Mouse (Mus musculus): ENCODE data around the gene E330009J07Rik.

The E330009J07Rik gene

DNA sequence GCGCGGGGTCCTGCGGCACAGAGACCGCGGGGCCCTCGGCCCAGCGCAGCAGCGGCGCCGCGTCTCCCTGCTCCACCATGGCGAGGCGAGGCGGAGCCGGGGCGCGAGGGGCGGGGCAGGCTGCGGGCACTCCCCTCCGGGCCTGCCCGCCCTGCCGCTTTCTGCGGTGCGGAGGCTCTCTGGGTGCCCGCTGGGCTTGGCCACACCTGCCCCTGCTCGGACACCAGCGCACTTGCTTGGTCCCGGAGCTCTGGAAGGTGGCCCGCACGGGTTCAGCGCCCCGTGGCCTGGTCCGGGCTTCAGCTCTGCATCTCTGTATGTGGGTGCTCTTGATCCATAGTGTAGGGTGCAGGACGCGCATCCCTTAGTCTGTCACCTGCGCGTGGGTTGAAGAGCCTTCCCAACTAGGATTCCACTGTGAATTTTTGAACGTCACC is at the start of gene E330009J07Rik:
Gene E330009J07Rik, minus strand, starts transcription at position 89 of the 437 bp plus-strand sequence.
- DNase-seq = peak; percentile 83

DNA sequence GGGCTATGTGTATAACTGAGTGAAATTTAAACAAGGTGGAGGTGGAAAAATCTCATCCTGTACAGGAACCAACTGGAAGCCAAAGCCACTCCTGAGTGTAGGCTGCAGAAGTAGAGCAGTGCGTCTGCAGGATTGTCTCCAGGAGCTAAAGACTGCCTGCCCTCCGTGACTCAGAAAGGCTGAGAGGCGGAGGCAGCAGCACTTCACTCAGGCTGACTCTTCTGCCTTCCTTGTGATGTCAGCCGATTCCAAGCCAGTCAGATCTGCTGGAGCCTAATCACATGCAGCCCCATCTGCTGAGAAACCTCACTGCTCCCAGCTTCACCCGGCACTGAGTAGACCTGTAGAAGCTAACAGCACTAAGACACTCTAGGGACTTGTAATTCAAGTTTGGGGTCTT is 46.4 kb upstream of the E330009J07Rik start:
- no peak for DNase-seq

DNA sequence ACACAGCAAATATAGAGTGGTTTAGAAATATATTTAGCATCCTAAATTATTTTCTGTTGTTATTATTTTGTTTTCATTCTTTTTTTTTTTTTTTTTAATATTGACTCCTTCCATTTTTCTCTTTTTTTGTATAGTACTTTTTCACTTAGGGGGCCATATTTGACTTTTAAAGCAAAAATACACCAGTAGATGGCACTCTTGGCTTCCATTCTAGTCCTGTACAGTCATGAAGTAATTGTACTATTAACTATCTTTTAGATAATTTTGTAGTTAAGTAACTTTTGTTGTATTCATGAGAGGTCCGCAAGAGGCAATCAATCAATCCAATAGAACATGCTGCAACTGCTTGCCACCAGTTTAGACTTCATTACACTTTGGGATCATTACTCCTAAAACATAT is 43.8 kb upstream of the E330009J07Rik start:
- DNase-seq = peak; percentile 9

DNA sequence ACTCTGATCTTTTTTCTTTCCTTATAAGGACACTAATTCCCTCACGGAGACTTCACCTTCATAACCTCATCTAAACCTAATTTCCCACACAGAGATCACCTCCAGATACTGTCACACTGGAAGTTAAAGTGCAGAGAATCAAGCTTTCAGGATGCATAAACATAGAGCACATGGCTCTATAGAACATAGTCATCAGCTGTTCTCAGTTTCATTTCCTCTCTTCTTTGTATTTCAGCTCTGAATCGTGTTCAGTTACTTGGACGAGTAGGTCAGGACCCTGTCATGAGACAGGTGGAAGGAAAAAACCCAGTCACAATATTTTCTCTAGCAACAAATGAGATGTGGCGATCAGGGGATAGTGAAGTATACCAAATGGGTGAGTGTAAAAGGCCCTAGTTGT is 40.2 kb upstream of the E330009J07Rik start:
- no peak for DNase-seq

DNA sequence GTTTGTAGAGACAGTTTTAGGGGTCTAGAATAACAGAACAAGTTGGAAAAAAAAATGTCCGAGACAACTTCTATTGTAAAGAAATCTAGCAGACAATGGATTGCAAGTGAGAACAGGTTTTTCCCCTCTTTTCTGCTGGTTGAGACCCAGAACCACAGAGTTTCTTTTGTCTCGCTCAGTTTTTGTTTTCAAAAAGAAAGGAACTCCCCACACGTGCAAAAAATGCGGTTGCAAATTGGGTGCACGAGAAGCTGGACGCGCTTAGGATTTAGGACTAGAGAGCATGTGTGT is 35.7 kb upstream of the E330009J07Rik start:
- no peak for DNase-seq

DNA sequence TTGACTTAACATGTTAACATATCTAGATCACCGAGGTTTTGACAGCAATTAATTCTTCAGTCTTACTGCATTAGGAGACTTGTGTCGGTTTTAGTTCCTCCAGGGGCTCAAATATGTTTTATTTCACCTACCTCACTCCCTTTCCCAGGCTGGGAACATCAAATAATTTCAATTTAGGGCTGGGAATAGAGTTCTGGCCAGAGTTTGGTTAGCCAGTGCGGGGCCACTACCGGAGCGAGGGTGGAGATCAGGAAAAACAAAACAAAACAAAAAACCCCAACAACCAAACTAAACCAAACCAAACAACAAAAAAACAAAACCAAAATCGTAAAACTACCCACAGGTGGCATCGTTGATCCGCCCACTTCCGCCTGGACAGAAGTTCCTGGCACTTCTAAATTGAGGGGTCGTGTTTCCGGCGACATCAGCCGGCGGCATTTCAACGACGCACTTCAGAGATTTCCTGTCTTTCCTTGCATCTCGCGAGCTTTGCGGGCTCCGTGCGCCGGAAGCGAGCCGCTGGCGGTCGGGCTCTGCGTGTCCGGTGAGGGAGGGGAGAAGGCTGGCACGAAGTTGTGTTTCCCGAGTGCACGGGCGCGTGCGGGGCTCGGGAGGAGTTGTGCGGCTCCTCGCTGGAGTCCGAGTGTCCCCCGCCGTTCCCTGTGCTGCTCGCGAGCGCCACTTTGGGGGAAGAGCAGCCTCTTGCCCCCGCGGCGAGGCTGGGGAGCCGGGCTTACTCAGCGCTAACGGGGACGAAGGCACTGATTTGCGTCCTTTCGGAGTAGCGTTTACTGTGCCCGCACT is 35.2 kb upstream of the E330009J07Rik start, which contains the start of gene Ssbp1:
Gene Ssbp1, plus strand, starts transcription at position 437 of the 804 bp plus-strand sequence.
- DNase-seq = peak; percentile 98

DNA sequence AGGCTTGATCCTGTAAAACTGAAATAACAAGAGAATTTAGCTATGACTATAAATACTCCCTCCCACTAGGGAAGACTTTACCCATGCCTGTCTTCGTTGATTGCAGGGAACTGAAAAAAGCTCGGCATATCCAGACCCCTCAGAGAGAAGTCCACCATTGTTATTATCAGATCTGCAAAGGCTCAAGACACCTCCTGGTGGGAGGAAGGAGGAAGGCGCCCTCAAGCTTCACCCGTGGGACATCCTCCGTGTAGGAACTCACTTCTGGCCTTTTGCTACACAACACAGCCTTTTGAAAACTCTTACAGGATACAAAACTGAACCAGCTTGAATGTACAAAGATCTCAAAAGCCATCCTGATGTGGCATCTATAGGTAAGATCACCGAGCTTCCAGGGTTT is 29.8 kb upstream of the E330009J07Rik start:
- DNase-seq = peak; percentile 26

DNA sequence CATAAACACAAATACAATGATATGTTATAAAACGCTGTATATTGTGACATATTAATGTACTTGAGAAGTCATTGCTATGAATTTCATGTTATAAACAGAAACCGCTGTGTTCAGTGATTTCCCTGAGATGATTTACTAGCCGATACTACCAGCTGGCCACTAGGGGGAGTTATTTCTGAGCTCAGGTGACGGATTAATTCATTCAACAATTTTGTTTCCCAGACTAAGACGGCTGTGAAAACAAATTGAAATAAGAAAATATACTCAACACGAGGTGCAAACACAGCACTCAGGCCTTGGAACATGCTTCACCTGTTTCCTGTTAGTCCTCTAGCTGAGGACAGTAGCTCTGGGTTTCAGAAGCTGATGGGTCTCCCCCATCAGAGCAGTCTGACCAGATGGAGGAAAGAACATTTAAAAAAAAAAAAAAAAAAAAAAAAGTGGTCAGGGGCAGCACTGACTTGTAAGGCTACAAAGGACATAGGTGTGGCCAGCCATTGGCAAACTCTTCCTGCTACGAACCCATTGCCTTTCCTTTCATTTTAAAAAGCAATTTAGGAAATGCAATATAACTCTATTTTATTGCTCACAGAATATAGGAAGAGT is 18.6 kb upstream of the E330009J07Rik start:
- DNase-seq = peak; percentile 45

DNA sequence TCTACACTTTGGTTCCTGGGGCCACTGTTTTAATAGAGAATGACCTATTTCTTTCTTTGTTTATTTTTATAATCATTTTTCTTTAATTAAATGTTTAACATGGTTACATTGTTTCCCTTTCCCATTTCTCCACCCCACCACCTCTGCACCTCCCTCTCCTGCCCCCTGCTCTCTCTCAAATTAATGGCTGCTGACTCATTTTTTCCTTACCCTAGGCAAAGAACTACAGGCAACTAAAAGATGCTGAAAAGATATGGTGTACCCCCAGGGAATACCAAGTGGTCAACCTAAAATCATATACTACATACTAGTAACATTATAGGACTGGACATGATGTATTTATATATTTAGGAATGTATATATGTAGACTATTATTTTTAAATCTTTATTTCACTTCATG is 12.7 kb upstream of the E330009J07Rik start:
- DNase-seq = no peak

DNA sequence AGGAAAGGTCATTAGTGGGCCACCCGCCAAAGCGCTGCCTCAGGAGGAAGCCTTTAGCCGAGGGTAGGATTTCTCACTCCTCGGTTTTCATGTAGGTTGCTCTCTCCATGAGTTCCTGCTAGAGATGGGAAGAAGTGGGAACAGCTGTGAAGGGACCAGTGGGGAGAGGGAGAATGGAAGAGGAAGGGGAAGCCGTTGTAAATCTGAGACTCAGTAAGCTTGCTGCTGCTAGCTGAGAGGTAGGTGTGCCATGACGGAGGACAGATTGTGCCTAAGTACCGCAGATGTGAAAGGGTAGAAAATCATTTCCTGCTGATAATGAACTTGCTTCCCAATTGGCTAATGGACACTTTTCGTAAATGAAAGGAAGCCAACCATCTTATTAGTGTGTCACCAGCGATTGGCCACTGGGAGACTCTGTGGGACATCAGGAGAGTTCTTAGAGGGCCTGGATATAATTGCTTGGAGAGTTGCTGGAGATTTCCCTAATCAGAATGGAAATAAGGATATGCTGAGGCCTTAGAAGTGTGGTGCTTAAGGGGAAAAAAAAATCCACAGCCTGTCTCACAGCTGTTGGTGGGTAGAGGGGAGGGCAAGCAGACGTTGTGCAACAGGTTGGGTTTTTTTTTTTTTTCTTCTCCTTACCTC is 7.5 kb upstream of the E330009J07Rik start:
- no peak for DNase-seq

DNA sequence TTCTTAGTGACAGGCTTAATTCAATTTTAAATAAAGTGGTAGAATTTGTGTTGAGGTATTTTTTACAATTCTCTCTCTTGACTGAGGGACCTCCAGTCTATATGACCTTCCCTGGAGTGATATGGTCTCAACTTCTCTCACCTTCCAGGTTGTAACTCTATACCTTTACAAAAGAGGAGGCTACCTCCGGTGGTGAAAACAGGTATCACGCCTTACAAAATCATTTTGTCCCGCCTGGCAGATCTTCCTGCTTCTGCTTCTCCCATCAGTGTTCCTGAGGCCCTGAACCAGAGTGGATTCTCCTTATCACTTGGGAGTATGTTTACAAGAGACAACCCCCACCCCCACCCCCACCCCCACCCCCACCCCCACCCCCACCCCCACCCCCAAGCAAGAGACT is 5.8 kb upstream of the E330009J07Rik start:
- DNase-seq = no peak

DNA sequence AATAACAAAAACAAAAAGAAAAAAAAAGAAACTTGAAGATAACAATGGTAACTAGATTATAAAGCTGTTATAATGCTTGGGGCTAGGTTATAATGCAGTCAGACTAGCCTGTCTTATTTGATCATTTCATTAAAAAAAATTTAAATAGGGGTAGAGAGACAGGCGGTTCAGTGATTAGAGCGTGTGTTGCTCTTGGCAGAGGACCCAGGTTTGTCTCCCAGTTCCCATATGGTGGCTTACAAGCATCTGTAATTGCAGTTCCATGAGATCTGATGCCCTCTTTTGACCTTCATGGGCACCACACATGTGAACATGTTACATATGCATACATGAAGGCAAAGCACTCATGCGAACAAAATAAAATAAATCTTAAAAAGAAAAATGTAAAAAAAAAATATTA is 5.3 kb upstream of the E330009J07Rik start:
- DNase-seq = no peak

DNA sequence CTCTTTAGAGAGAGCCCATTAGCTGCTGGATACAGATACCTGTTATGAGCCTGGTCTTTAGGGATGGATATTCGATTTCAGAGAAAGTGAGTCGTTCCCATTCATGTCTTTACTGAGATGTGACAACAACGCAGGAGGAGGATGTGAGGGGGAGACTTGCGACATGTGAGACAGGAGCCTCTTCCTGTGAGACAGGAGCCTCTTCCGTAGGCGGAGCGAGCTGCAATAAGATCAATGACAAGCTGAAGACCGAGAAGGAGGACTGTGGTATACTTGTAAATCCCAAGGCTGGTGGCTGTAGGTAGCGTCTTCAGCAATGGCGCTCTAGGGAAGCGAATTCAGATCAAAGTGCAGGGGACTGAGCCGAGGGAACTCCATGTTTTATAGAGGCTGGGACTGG is 3.8 kb upstream of the E330009J07Rik start:
- DNase-seq = no peak

DNA sequence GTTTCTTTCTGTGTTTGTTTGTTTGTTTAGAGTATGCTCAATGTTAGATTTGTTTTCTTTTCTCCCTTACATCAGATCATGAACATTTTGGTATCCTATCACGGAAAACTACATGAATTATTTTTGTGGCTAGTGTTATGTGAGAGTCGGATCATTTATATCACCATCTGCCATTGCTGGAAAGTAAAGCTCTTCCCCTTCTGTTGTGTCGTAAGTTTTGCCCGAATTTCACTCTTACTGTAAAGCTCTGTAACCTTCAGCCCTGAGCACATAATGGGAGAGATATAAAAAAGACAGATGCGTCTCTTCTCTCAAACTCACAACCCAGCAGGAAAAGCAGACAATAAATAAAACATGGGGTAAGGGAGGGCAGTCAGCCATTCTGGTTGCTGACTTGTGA is 3.0 kb upstream of the E330009J07Rik start, which contains the start of gene Wee2:
Gene Wee2, plus strand, starts transcription at position 153 of the 400 bp plus-strand sequence.
- no peak for DNase-seq

DNA sequence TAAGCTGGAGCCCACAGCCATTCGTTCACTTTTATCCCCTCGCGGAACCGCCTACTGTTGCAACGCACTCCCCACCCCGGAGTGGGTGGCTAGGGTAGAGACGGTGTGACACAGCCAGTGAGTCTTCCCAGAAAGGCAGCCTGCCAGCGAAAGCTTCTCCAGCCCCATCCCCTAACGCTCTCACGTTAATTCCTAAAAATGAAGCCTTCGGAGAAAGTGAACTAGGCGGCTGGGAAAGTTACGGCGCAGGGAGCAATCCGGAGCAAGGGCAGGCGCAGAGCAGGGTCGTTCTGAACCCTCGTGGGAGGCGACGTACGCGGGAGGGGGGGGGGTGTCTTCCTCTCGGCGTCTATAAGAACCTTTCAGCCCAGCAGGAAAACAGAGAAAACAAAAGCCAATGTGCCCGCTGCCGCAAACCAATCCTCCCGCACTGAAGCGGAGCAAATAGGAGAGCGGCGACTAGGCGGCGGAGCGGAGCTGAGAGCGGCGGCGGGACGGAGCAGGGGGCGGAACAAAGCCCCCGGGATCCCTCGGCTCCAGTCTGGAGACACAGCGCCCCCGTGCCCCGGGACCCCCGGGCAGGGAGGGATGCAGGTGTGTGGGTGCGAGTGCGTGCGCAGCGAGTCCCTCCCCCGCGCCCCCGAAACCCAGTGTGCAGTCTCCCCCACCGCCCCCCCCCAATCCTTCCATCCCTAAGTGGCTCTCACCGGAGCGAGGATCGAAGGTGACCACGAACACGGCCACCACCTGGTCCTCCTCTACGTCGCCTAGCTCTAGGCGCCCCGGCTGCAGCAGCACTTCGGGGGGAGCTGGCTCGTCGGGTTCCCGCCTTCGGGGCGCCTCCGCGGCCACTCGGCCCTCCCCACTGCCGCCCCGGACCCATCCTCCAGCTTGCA is 536 bp downstream of the E330009J07Rik start:
- DNase-seq = peak; percentile 79

DNA sequence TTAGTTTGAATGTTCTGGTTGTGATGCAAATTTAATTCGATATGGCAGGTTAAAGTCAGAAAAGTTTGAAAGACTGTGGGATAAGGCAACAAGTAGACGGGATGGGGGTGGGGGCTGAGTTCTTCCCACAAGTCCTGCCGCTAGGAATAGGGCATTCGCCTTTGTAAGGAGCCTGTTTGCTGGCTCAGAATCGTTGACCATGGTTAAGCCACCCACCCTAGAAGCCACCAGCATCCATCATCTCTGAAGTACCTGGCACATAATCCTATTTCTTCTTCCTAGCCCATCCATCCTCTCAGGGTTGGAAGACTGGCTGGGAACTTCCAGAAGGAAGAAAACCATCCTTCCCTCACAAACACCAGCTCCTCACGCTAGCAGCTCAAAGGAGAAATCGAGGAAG is 1.2 kb downstream of the E330009J07Rik start:
- no peak for DNase-seq

DNA sequence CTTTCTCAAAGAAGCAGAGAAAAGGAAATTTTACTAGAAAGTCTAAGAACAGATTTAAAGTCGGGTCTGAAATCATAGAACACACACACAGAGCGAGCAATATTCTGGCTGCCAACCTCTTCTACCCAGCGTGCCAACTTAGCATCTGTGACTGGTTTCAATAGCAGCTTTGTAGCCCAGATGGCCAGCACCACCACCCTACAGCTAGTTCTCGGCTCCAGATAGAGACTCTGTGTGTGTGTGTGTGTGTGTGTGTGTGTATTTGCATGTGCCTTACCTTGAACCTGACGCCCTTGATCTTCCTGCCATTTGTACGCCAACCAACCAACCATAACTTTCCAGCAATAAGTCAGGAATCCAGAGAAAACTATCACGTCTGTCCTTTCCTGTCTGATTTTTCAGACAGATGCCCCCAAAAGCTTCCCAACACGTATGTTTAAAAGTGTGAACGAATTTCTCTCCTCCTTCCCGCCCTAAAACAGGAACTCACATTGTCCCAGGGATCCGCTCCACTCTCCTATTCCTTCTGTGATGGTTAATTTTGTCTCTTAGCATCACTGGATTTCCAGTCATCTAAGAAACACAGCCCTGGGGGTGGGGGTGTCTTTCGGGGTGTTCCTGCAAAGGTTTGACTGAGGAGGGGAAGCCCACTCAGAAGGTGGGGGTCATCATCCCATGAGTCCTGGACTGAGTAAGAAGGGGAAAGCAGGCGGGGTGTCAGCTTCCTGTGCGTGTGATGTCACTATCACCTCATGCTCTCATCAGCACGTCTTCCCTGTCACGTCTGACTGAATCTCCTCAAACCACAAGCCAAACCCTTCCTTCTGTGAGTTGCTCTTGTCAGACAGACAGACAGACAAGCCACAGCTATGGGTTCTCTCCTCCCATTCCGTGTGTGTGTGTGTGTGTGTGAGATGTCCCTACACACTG is 3.3 kb downstream of the E330009J07Rik start:
- no peak for DNase-seq

DNA sequence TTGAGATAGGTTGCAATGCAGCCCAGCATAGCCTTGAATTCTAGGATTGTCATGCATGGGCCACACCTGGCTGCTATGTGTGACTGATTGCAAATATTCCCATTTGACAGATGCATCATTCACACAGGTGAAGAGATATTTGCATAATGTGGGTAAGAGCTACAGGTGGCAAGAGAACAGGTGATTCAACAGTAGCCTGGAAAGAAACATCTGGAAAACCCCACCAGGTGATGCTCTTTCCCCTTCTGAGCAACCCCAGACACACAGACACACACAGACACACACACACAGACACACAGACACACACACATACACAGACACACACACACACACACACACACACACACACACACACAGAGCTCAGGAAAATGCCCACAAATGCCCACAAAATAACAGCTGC is 4.1 kb downstream of the E330009J07Rik start:
- no peak for DNase-seq

DNA sequence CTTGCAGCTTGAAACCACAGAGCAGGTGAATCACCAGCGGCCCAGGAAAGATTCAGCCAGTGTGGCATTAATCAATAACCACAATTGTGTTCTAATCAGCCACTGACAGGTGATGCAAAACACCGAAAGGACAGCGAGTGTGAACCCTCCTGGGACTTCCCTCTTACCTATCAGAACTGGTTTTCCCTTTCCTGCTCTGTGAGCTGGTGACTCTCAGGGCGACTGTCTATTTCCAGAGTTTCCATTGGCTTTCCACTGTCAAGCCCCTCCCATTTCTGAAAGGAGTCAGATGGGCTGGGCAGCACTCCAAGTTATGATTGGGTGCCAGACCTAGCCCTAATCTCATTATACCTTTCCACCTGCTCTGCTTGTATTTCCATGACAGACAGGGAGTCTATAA is 4.6 kb downstream of the E330009J07Rik start:
- peak; percentile 48 for DNase-seq

DNA sequence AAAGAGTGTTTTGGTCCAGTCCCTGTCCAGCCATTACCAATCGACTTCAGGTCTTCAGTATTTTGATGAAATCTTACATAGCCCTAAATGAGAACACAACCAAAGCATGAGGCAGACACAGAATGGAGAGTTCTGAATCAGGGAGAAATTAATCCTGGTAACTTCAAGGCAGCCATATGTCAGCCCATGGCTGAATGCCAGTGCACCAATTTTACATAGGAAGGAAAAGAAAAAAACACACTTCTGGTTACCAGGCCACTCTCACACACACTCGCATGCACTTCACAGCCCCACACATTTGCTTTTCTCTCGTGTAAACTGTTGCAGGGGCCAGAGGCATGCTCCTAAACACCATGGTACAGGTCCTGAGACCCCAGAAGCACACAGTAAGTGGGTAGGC is 5.1 kb downstream of the E330009J07Rik start:
- DNase-seq = no peak

DNA sequence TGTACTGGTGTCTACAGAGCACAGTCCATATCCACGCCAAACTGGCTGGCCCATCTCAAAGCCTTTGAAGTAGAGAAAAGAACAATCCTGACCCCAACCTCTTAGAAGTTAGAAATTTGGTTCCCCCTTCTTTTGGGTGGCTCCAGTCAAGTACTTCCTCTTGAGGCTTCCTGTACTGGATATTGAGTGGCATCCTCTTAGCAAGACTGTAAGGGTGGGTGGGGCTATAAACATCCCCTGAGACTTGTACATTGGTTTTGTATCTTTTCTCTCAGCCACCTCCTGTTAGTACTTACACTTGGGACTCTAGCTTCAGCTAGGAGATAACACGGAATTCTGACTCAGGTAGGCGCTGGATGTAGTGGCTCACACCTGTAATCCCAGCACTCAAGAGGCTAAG is 5.7 kb downstream of the E330009J07Rik start:
- DNase-seq = no peak

DNA sequence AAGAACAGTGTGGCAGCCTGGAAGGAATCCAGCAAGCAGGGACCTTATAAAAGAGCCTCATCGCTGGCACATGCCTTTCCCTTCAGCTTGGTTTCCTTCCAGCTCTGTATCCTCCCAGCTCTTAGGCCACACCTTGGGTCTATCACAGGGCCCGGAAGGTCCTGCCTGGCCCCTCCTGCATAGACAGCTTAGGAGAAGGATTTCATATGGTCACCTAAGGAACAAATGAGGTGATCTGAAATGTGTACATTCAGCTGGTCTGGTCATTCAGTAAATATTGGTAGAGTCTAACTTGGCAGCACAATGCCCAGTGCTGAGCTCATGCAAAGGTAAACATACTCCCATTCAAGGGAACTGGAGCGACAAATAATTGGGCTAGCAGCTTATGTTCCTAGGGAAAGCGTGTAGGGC is 6.4 kb downstream of the E330009J07Rik start:
- peak; percentile 27 for DNase-seq

All from retina, postnatal 1 day (tissue).